Mouse (Mus musculus): ENCODE data around the gene Chrnd. TPM values are rescaled to one million over a fixed set of nuclear protein-coding genes. Genes with fewer than 3 reads are reported as not detected.

Chrnd gene
- polyA plus RNA-seq, 1 experiment, result not detected

DNA sequence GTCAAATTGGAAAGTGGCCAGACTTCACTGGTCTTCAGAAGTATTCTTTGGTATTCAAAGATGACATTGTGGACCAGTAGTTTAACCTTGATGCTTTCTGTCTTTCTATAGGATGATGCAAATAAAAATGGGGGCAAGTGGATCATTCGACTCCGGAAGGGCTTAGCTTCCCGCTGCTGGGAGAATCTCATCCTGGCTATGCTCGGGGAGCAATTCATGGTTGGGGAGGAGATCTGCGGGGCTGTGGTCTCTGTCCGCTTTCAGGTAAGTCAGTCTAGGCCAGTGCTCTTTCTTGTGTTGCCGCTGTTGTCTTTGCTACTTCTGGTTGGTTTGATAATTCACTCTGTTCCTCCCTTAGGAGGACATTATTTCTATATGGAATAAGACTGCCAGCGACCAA lies 35.3 kb downstream of the Chrnd start:
- 94% methylated on average over 8 of the region's 8 CpGs for WGBS
- Histone ChIP-seq H3K27ac (ENCODE audit: insufficient read depth, low read length) (no peak overlapping the region), H3K4me1 (ENCODE audit: control insufficient read depth, insufficient read depth, insufficient read length) (no peaks in the 10 kb centered on the region), H3K27me3 (ENCODE audit: control insufficient read depth, insufficient read depth, low read length) (no peaks in the 10 kb centered on the region), H3K36me3 (ENCODE audit: control insufficient read depth, insufficient read depth, low read length) (peaks cover 55% of the 10 kb centered on the region), H3K4me3 (ENCODE audit: extremely low read depth, insufficient read depth, insufficient read length) (no peak overlapping the region)
- DNase-seq (ENCODE audit: low read depth in 1 of 2, low spot score in 2 of 2), result no peak
- no peak for TF ChIP-seq POLR2A (IDR thresholded peaks at IDR 0.05; ENCODE audit: low read depth, low read length)
- no peak for TF ChIP-seq CTCF (IDR thresholded peaks at IDR 0.05; ENCODE audit: extremely low read depth, insufficient read depth, insufficient read length, insufficient replicate concordance)

DNA sequence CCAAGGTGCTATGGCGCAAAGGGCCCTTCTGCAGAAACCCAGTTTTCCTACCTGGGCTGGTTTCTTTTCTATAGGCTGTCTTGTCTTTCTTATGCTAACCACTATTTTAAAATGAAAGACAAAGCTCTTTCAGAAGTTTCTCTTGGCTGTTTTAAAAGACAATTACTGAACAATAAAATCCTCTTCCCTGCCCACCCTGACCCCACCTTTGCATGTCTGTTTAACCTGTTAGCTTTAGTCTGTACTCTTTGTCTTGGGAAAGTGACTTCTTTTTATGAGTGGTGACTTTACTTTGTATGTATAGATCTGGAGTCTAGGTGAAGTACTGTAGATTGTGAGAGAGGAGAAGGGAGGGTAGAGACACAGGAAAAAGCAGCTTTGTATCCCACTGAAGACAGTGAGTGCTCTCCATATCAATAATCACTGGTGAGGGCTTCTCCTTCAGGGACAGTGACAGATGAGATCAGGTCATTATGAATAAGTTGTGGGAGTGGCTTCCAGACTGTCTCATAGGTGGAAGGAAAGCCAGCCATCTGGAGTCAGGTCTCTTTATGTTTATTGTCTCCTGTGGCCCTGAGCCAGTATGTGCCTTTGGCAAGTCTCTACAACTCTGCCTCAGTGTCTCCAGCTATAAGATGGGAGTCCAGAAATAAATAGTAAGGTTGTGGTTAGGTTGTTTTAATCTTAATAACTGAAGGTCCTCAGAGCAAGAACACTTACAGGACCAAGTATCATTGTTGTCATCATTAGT lies 36.2 kb downstream of the Chrnd start:
- H3K4me3 ChIP-seq (ENCODE audit: extremely low read depth, insufficient read depth, insufficient read length), result no peak overlapping the region
- no peak overlapping the region for H3K27ac ChIP-seq (ENCODE audit: insufficient read depth, low read length)
- peaks cover 49% of the 10 kb centered on the region for H3K36me3 ChIP-seq (ENCODE audit: control insufficient read depth, insufficient read depth, low read length)
- TF ChIP-seq CTCF (IDR thresholded peaks at IDR 0.05; ENCODE audit: extremely low read depth, insufficient read depth, insufficient read length, insufficient replicate concordance), result no peak
- TF ChIP-seq POLR2A (IDR thresholded peaks at IDR 0.05; ENCODE audit: low read depth, low read length), result no peak
- WGBS, result 96% methylated on average over 1 of the region's 1 CpGs
- H3K27me3 ChIP-seq (ENCODE audit: control insufficient read depth, insufficient read depth, low read length), result no peaks in the 10 kb centered on the region
- no peaks in the 10 kb centered on the region for H3K4me1 ChIP-seq (ENCODE audit: control insufficient read depth, insufficient read depth, insufficient read length)
- DNase-seq (ENCODE audit: low read depth in 1 of 2, low spot score in 2 of 2), result no peak

DNA sequence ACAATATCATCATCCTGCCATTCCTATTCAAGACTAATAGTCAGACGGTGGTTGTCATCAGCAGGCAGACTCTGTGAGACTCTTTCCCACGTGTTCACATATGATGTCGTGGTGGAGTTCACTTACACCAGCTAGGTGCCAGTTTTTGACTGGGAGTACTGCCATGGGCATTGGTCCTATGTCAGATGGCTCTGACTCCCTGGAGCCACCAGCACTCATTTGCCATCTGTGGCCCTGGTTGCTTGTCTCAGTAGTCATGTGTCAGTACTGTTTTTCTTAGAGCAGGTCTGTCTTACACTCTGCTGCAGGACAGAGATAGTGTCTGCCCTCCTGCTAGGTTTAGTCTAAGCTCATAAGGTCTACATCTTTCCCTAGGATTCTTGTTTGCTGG lies 36.7 kb downstream of the Chrnd start:
- TF ChIP-seq CTCF (IDR thresholded peaks at IDR 0.05; ENCODE audit: extremely low read depth, insufficient read depth, insufficient read length, insufficient replicate concordance) (no peak), POLR2A (IDR thresholded peaks at IDR 0.05; ENCODE audit: low read depth, low read length) (no peak)
- Histone ChIP-seq H3K27ac (ENCODE audit: insufficient read depth, low read length) (no peak overlapping the region), H3K27me3 (ENCODE audit: control insufficient read depth, insufficient read depth, low read length) (no peaks in the 10 kb centered on the region), H3K4me3 (ENCODE audit: extremely low read depth, insufficient read depth, insufficient read length) (no peak overlapping the region), H3K36me3 (ENCODE audit: control insufficient read depth, insufficient read depth, low read length) (peaks cover 47% of the 10 kb centered on the region), H3K4me1 (ENCODE audit: control insufficient read depth, insufficient read depth, insufficient read length) (no peaks in the 10 kb centered on the region)
- DNase-seq (ENCODE audit: low read depth in 1 of 2, low spot score in 2 of 2), result no peak
- 91% methylated on average over 3 of the region's 3 CpGs for WGBS

DNA sequence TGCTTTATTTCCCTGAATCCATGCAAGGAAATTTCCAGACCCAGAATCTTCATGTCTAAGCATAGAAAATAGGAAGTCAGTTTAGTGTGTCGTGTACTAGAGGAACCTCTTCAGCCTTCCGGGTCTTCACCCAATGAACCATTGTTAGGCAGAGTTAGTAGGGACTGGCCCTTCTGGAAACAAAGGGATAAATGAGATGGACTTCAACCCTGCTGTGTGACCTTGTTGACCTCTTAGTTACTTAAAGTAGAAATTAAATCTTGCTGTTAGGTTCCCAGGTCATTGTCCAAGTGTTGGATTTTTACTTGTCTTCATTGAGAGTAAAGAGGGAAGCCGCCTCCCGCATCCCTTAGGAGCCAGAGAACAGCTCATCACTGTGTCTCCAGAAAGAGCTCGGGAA lies 40.2 kb downstream of the Chrnd start:
- 91% methylated on average over 5 of the region's 5 CpGs for WGBS
- no peak overlapping the region for H3K4me3 ChIP-seq (ENCODE audit: extremely low read depth, insufficient read depth, insufficient read length)
- no peaks in the 10 kb centered on the region for H3K4me1 ChIP-seq (ENCODE audit: control insufficient read depth, insufficient read depth, insufficient read length)
- H3K27ac ChIP-seq (ENCODE audit: insufficient read depth, low read length), result no peak overlapping the region
- TF ChIP-seq CTCF (IDR thresholded peaks at IDR 0.05; ENCODE audit: extremely low read depth, insufficient read depth, insufficient read length, insufficient replicate concordance) (no peak), POLR2A (IDR thresholded peaks at IDR 0.05; ENCODE audit: low read depth, low read length) (no peak)
- no peaks in the 10 kb centered on the region for H3K27me3 ChIP-seq (ENCODE audit: control insufficient read depth, insufficient read depth, low read length)
- DNase-seq (ENCODE audit: low read depth in 1 of 2, low spot score in 2 of 2), result no peak
- peaks cover 40% of the 10 kb centered on the region for H3K36me3 ChIP-seq (ENCODE audit: control insufficient read depth, insufficient read depth, low read length)

DNA sequence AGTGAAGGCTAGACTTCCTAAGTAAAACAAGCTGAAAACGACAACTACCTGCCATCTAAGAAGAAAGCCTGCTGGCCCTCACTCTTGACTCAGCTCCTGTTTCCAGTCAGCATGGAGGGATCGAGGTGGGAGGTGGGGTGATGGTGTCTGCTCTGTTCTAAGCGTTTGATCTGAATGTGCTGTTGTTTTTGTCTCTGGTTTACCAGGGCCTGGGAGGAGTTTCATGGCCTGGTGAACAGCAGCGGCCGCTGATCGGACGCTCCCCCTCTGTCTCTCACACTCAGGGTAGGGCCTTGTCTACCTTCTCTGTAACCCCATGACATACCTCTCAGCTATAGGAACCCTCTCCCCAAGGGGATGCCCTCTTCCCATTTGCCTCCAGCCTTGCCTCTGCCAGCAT lies 41.8 kb downstream of the Chrnd start:
- Histone ChIP-seq H3K4me3 (ENCODE audit: extremely low read depth, insufficient read depth, insufficient read length) (no peak overlapping the region), H3K36me3 (ENCODE audit: control insufficient read depth, insufficient read depth, low read length) (peaks cover 27% of the 10 kb centered on the region), H3K4me1 (ENCODE audit: control insufficient read depth, insufficient read depth, insufficient read length) (no peaks in the 10 kb centered on the region), H3K27ac (ENCODE audit: insufficient read depth, low read length) (no peak overlapping the region), H3K27me3 (ENCODE audit: control insufficient read depth, insufficient read depth, low read length) (no peaks in the 10 kb centered on the region)
- WGBS, result 95% methylated on average over 7 of the region's 7 CpGs
- no peak for DNase-seq (ENCODE audit: low read depth in 1 of 2, low spot score in 2 of 2)
- TF ChIP-seq POLR2A (IDR thresholded peaks at IDR 0.05; ENCODE audit: low read depth, low read length) (no peak), CTCF (IDR thresholded peaks at IDR 0.05; ENCODE audit: extremely low read depth, insufficient read depth, insufficient read length, insufficient replicate concordance) (no peak)

DNA sequence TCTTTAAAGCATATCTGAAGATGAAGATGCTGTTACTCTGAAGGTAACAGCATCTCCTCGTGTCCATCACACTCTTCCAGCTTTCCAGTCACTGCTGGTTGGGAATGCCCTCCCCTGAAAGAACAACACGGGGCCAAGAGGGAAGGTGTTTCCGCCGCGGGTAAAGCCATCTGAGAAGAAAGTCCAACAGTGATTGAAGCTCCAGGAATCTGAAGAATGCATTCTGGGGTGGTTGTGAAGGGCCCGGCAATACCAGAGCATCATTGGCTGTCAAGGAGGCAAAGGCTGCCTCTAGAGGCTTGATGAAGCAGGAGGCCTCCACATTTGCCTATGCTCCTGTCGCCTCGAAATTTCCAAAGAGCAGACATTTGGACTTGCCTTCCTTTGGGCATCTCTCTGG lies 48.6 kb downstream of the Chrnd start:
- TF ChIP-seq CTCF (IDR thresholded peaks at IDR 0.05; ENCODE audit: extremely low read depth, insufficient read depth, insufficient read length, insufficient replicate concordance) (no peak), POLR2A (IDR thresholded peaks at IDR 0.05; ENCODE audit: low read depth, low read length) (no peak)
- Histone ChIP-seq H3K36me3 (ENCODE audit: control insufficient read depth, insufficient read depth, low read length) (peaks cover 11% of the 10 kb centered on the region), H3K27me3 (ENCODE audit: control insufficient read depth, insufficient read depth, low read length) (no peaks in the 10 kb centered on the region), H3K27ac (ENCODE audit: insufficient read depth, low read length) (no peak overlapping the region), H3K4me1 (ENCODE audit: control insufficient read depth, insufficient read depth, insufficient read length) (no peaks in the 10 kb centered on the region), H3K4me3 (ENCODE audit: extremely low read depth, insufficient read depth, insufficient read length) (no peak overlapping the region)
- DNase-seq (ENCODE audit: low read depth in 1 of 2, low spot score in 2 of 2), result no peak
- WGBS, result 90% methylated on average over 8 of the region's 8 CpGs

DNA sequence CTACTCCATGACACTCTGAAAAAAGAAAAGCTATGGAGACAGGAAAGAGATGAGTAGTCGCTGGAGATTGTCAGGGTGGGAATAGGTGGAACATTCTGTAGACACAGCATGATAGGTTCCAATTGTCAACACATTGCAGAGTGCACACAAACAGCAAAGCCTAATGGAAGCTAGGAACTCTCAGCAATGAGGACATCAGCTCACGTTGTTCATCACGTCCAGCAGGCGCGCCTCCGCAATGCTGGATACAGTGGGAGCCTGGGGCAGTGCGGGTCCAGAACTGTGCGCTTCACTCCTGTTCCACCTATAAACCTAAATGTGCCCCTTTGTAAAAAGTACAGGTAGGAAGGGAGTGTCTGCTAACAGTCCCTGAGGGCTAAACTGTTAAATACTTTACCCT lies 52.6 kb downstream of the Chrnd start:
- no peaks in the 10 kb centered on the region for H3K27me3 ChIP-seq (ENCODE audit: control insufficient read depth, insufficient read depth, low read length)
- WGBS, result 94% methylated on average over 8 of the region's 8 CpGs
- TF ChIP-seq POLR2A (IDR thresholded peaks at IDR 0.05; ENCODE audit: low read depth, low read length), result no peak
- TF ChIP-seq CTCF (IDR thresholded peaks at IDR 0.05; ENCODE audit: extremely low read depth, insufficient read depth, insufficient read length, insufficient replicate concordance), result no peak

More for the DNA sequence above, 52.6 kb downstream of the Chrnd start:
- no peak overlapping the region for H3K4me3 ChIP-seq (ENCODE audit: extremely low read depth, insufficient read depth, insufficient read length)
- H3K27ac ChIP-seq (ENCODE audit: insufficient read depth, low read length), result no peak overlapping the region
- no peaks in the 10 kb centered on the region for H3K4me1 ChIP-seq (ENCODE audit: control insufficient read depth, insufficient read depth, insufficient read length)
- H3K36me3 ChIP-seq (ENCODE audit: control insufficient read depth, insufficient read depth, low read length), result peaks cover 7% of the 10 kb centered on the region
- no peak for DNase-seq (ENCODE audit: low read depth in 1 of 2, low spot score in 2 of 2)

Measured in spleen, adult 2 months (tissue).